Mouse (Mus musculus) heart, adult 2 months (tissue): Measurements from ENCODE around the gene Tmtc1. TPM values are rescaled to one million over a fixed set of nuclear protein-coding genes. Genes with fewer than 3 reads are reported as not detected.

Experiments used
- DNase-seq, 2 experiments: peaks; one replicate each; pipeline ENCODE4 v3.0.0; 2021
- H3K27ac ChIP-seq: fragments of 200-600 bp; 2 replicates; pipeline ENCODE4 v1.8.1; 2022
- H3K27me3 ChIP-seq: fragments of 200-500 bp; 2 replicates; pipeline ENCODE4 v1.6.1; 2012; ENCODE audit warnings: mild to moderate bottlenecking, low read length, inconsistent platforms, mixed read lengths; ENCODE audit not compliant: control insufficient read depth, insufficient read depth
- H3K36me3 ChIP-seq: fragments of 200-500 bp; 2 replicates; pipeline ENCODE4 v1.6.1; 2012; ENCODE audit warnings: low read length, inconsistent platforms; ENCODE audit not compliant: control insufficient read depth, insufficient read depth
- H3K4me1 ChIP-seq: fragments of 200-500 bp; 2 replicates; pipeline ENCODE4 v1.6.1; 2011; ENCODE audit warnings: low read length; ENCODE audit not compliant: control insufficient read depth, insufficient read depth
- H3K4me3 ChIP-seq: fragments of 200-600 bp; 2 replicates; pipeline ENCODE4 v1.8.1; 2022
- H3K79me2 ChIP-seq: fragments of 200-500 bp; replicated peaks from 2 replicates; pipeline ENCODE4 v1.6.1; 2012; ENCODE audit warnings: mild to moderate bottlenecking, inconsistent platforms, low read length, moderate library complexity, mixed read lengths; ENCODE audit not compliant: control insufficient read depth, insufficient read depth
- H3K9ac ChIP-seq: fragments of 200-500 bp; 2 replicates; pipeline ENCODE4 v1.6.1; 2012; ENCODE audit warnings: low read depth, mild to moderate bottlenecking, control low read depth, inconsistent platforms, low read length, mixed read lengths
- CTCF ChIP-seq: fragments of 200-600 bp; IDR thresholded peaks from 2 replicates; pipeline ENCODE4 v1.8.1; 2022; ENCODE audit warnings: antibody characterized with exemption, mild to moderate bottlenecking, moderate library complexity
- EP300 ChIP-seq: fragments of 200-500 bp; IDR thresholded peaks from 2 replicates; pipeline ENCODE4 v1.6.1; 2011; ENCODE audit warnings: low read depth, low read length, control low read depth; ENCODE audit not compliant: insufficient read depth
- POLR2A ChIP-seq: fragments of 200-500 bp; IDR thresholded peaks from 2 replicates; pipeline ENCODE4 v1.6.1; 2011; ENCODE audit warnings: mild to moderate bottlenecking, low read depth, low read length, control low read depth; ENCODE audit not compliant: insufficient read depth
- WGBS: fragments of 180-500 bp; shearing (Covaris S2); methylation state at CpG from one replicate; pipeline ENCODE4 v1.1.7; 2018; 5-methylcytosine and 5-hydroxymethylcytosine counted together
- intact Hi-C: fragments of 180-260 bp; cut with DNase I; formaldehyde crosslinking; loops from one replicate; pipeline ENCODE4 v1.15.1; 2025
- polyA plus RNA-seq: library from polyadenylated mRNA; depleted of rRNA; stranded (reverse); fragments of >200 nt; gene quantifications from 2 replicates; pipeline ENCODE4 v1.2.3, GENCODE M21; 2012
- total RNA-seq, 2 experiments: library from RNA; stranded (reverse); gene quantifications; 2 replicates each; pipeline ENCODE4 v1.2.3; 2021

The Tmtc1 gene
- total and polyA plus RNA-seq, 3 experiments, result 46.3 to 131 (median 89.4) TPM

DNA sequence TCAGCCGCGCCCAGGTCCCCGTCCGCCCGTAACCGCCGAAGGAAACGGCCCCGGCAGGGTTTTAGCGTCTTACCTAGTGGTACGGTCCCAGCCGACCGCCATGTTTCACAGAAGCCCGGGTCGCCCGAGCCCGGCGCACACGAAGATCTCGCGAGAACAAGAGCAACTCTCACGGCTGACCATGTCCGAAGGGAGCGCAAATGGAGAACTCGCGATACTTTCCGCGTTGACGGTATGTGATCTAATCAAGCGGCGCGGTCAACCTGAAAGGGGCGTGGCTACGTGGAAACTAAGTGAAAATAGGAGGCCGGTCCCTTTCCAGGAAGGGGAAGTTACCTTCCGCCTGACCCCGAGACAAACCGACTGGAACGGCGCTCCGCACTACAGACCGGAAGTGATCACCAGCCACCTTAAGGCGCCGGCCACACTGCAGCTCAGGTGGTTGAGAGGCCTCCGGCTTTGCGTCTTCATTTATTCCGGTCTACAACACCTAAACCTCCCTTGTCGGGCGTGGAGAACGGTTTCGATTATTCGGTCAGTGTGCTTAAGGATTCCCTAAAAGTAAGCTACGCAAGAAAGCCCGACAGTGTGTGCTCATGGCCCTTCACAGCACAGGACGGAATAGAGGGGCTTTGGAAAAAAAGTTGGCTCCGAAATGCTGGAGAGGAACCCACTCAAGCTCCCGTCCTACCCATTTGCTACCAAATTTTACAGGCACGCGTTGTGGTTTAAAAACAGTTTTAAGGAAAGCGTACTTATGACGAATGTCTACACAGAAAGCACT lies 232.1 kb downstream of the Tmtc1 start, which contains the start of gene Ergic2:
Gene Ergic2 (minus strand): TSS at position 478 of the 784 bp plus-strand sequence.
- WGBS, result 1% methylated on average over 61 of the region's 61 CpGs
- Histone ChIP-seq H3K4me1 (peaks cover 3% of the 10 kb centered on the region), H3K9ac (peak within 1 kb of the TSS; percentile 82), H3K4me3 (peak within 1 kb of the TSS; percentile 72), H3K27me3 (no peaks in the 10 kb centered on the region), H3K36me3 (peaks cover 2% of the 10 kb centered on the region; the same call in 1 of the 2 replicates), H3K27ac (peak within 1 kb of the TSS; percentile 92), H3K79me2 (peaks cover 4% of the 10 kb centered on the region; the same call in 1 of the 2 replicates)
- DNase-seq, result peak; percentile 94 to 98
- TF ChIP-seq EP300 (peak; percentile 37; the same call in 1 of the 2 replicates), POLR2A (peak; percentile 78), CTCF (no peak)
- intact Hi-C loops, result loop anchor here (5.0 kb wide), 2 partner anchors 620 to 685 kb away; partner anchors contain the start of genes Caprin2 and Ipo8

DNA sequence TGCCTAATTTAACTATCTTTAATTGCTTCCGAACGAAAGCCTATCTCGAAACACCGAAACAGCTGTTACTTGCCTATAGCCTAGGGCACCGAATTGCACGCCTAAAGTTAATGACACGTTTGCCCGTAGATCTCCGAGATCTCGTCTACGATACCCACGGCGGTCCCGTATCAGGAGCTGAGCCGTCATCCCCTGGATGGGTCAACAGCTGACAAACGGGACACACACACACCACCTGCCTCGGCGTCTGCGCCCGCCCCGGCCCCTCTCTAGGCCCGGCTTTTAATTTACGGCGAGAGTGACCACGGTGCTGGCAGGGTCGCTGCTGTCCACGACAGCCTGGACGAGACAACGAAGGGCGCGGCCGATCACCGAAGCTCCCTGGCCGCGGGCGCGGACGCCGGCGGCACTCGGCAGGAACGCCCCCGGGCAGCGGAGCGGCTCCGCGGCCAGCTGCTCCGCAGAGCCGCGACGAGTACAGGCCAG lies 232.8 kb downstream of the Tmtc1 start:
- Histone ChIP-seq H3K36me3 (peaks cover 2% of the 10 kb centered on the region; the same call in 1 of the 2 replicates), H3K4me3 (peak overlapping the region; percentile 72), H3K9ac (peak overlapping the region; percentile 82), H3K79me2 (peaks cover 4% of the 10 kb centered on the region; the same call in 1 of the 2 replicates), H3K4me1 (peaks cover 3% of the 10 kb centered on the region), H3K27ac (peak overlapping the region; percentile 92), H3K27me3 (no peaks in the 10 kb centered on the region)
- no peak for TF ChIP-seq POLR2A
- no peak for TF ChIP-seq EP300
- no peak for TF ChIP-seq CTCF
- 1% methylated on average over 51 of the region's 51 CpGs for WGBS
- intact Hi-C loops, result loop anchor here (5.0 kb wide), 2 partner anchors 621 to 686 kb away; partner anchors contain the start of genes Caprin2 and Ipo8
- no peak for DNase-seq

DNA sequence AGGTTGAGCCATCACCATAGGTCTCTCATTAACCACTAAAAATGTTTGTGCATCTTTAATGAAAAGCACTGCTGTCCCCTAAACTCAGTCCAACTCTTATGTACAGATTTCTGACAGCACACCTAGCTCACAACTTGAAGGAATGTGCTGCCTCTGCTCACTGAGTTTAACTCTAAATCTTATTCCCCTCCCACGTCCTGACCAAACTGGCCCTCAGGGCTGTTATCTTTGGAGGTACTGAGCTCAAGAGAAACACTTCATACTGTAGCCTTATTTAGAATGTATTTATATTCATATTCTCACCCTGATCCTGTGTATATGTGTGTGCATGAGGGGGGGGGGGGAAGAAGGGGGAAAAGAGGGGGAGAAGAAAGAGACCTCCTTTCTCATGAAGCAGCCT lies 236.7 kb downstream of the Tmtc1 start:
- H3K4me1 ChIP-seq, result peaks cover 1% of the 10 kb centered on the region
- WGBS, result 46% methylated on average over 1 of the region's 1 CpGs
- peaks cover 6% of the 10 kb centered on the region for H3K79me2 ChIP-seq
- H3K4me3 ChIP-seq, result no peak overlapping the region
- H3K9ac ChIP-seq, result no peak overlapping the region
- peaks cover 2% of the 10 kb centered on the region; the same call in 1 of the 2 replicates for H3K36me3 ChIP-seq
- TF ChIP-seq POLR2A (no peak), CTCF (no peak), EP300 (no peak)
- no peak overlapping the region for H3K27ac ChIP-seq
- H3K27me3 ChIP-seq, result no peaks in the 10 kb centered on the region
- intact Hi-C loops, result no loop called here
- DNase-seq, result no peak

DNA sequence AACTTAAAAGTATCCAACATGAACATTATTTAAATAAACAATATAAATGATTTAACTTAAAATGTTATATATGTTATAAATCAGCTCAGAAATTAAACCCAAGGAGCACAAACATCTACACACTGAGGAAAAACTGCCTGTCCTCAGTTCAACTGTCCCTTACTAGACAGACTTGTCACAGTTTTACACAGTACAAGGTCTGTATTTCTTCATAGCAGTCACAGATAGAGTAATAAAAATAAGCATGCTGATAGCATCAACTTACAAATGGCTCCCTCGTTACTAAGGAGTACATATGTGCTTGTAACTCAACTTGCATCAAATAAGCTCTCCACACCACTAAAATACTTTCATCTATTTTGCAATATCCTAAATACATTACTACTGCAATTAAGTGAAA lies 239.1 kb downstream of the Tmtc1 start:
- Histone ChIP-seq H3K27me3 (no peaks in the 10 kb centered on the region), H3K4me1 (no peaks in the 10 kb centered on the region), H3K79me2 (peaks cover 4% of the 10 kb centered on the region), H3K27ac (no peak overlapping the region), H3K36me3 (peaks cover 2% of the 10 kb centered on the region; the same call in 1 of the 2 replicates), H3K4me3 (no peak overlapping the region), H3K9ac (no peak overlapping the region)
- TF ChIP-seq POLR2A (no peak), CTCF (no peak), EP300 (no peak)
- no peak for DNase-seq
- WGBS, result 72% methylated on average over 1 of the region's 1 CpGs
- intact Hi-C loops, result no loop called here

DNA sequence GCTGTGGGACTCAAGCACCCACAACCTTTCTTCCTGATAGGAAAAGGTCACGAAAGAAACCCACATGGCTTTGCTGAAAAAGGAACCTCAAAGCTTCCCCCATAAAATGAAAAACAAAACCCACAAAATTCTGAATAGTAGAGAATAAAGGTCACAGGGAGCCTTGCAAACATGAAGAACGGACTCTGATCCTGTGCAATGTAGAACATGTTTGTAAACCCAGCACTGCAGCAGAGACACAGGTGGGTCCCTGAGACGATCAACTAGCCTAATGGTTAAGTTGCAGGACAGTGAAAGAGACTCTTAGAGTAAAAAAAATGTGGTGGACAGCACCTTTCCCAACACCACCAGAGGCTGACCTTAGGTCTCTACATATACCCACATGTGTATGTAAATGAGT lies 244.5 kb downstream of the Tmtc1 start:
- H3K27ac ChIP-seq, result no peak overlapping the region
- TF ChIP-seq EP300 (no peak), POLR2A (no peak), CTCF (no peak)
- intact Hi-C loops, result no loop called here
- peaks cover 2% of the 10 kb centered on the region; the same call in 1 of the 2 replicates for H3K36me3 ChIP-seq
- no peak for DNase-seq
- no peaks in the 10 kb centered on the region for H3K27me3 ChIP-seq
- no peaks in the 10 kb centered on the region; the same call in 1 of the 2 replicates for H3K79me2 ChIP-seq
- H3K4me3 ChIP-seq, result no peak overlapping the region
- H3K4me1 ChIP-seq, result no peaks in the 10 kb centered on the region
- no peak overlapping the region for H3K9ac ChIP-seq
- 93% methylated on average over 3 of the region's 3 CpGs for WGBS

DNA sequence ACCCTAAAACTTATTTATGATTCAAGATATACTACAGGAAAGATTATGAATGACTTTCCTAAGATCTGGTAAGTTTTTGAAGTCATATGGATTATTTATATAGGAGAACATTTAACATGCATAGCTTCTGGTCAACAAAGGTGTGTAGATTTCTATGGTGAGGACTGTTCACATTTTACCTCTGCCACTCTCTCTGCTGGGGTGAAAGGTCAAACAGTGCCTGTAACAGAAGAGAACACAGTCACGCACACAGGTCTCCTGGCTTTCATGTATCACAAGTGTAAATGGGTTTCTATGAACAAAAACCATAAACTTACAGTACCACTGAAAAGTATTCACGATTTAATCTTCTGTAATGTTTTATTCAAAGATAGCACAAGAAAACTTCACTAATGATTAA lies 245.0 kb downstream of the Tmtc1 start:
- WGBS, result 91% methylated on average over 2 of the region's 2 CpGs
- no peak overlapping the region for H3K27ac ChIP-seq
- TF ChIP-seq CTCF, result no peak
- no peak for TF ChIP-seq EP300
- no peak for TF ChIP-seq POLR2A
- intact Hi-C loops, result no loop called here
- no peaks in the 10 kb centered on the region; the same call in 1 of the 2 replicates for H3K79me2 ChIP-seq
- H3K9ac ChIP-seq, result no peak overlapping the region
- peaks cover 2% of the 10 kb centered on the region; the same call in 1 of the 2 replicates for H3K36me3 ChIP-seq
- no peak for DNase-seq
- no peak overlapping the region for H3K4me3 ChIP-seq
- H3K27me3 ChIP-seq, result no peaks in the 10 kb centered on the region
- no peaks in the 10 kb centered on the region for H3K4me1 ChIP-seq
